In the genomic region with DNA sequence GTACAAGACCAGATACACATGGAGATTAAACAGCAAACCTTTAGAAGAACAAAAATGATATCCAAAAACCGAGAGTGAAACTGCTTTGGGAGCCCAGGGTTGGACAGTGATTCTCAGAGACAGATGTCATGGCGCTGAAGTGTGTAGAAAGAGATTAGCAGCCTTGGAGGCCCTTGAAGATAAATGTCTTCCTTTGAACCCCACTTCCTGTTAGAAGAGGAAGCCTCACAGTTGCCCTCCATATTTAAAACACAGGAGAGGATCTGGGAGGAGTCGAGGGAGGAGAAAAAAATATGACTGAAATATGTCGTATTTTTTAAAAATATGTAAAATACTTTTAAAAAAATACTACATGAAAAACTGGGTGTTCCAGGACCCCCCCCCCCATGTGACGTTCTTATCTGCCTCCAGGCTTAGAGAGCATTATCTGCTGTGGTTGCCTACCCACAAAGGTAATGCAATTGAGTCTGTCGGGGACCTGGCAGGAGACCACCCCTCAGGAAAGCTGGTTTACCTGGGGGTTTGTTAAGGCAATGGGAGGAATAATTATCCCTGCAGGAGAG, we compare ENCODE assay signal across 21 mouse cellular contexts. TPM values are rescaled to one million over a fixed set of nuclear protein-coding genes. Genes with fewer than 3 reads are reported as not detected.
DNase-seq lines count a peak whose midpoint lies in the region; ATAC-seq and TF ChIP-seq lines count a peak whose summit lies in the region.
"Had no signal": no experiment of that assay in that cellular context is flagged by ENCODE, and none has a peak within 500 bp of the region (broad histone marks: within the 10 kb centered on the region; RNA-seq: fewer than 3 reads in every experiment).

No protein-coding gene starts in this region.

- ATAC-seq in forebrain, embryonic 14.5 days = no peak
- ATAC-seq in forebrain, postnatal 0 days = no peak
- ATAC-seq in lung, embryonic 15.5 days (ENCODE audit: borderline replicate concordance, extremely low read depth, low FRiP score, low TSS enrichment) = no peak
- ATAC-seq in megakaryocyte progenitor cell, adult 5-6 weeks (replicated peaks; ENCODE audit: poor library complexity) = peak; percentile 67
- ATAC-seq: forebrain, embryonic 16.5 days; inflammation-experienced regulatory T-cells, adult 6 months had no signal

- H3K4me1 ChIP-seq in forebrain, embryonic 14.5 days (ENCODE audit: control insufficient read depth, insufficient read depth, low read length) = peaks cover 26% of the 10 kb centered on the region
- peaks cover 11% of the 10 kb centered on the region for H3K4me1 ChIP-seq in forebrain, postnatal 0 days (ENCODE audit: insufficient read depth)
- peaks cover 69% of the 10 kb centered on the region for H3K4me1 ChIP-seq in lung, embryonic 15.5 days

- no peaks in the 10 kb centered on the region for H3K36me3 ChIP-seq in forebrain, embryonic 14.5 days (ENCODE audit: control insufficient read depth, insufficient read depth, low read length)
- H3K36me3 ChIP-seq in forebrain, postnatal 0 days (ENCODE audit: insufficient read depth) = no peaks in the 10 kb centered on the region
- no peaks in the 10 kb centered on the region for H3K36me3 ChIP-seq in lung, embryonic 15.5 days
- H3K36me3 ChIP-seq: embryonic facial prominence, embryonic 10.5 days; limb, embryonic 12.5 days; neural tube, embryonic 12.5 days had no signal

- H3K4me2 ChIP-seq in forebrain, embryonic 14.5 days (ENCODE audit: low read length) = no peak overlapping the region
- no peak overlapping the region for H3K4me2 ChIP-seq in forebrain, postnatal 0 days (ENCODE audit: low read depth)
- no peak overlapping the region for H3K4me2 ChIP-seq in lung, embryonic 15.5 days
- H3K4me2 ChIP-seq: heart, embryonic 11.5 days; limb, embryonic 12.5 days; neural tube, embryonic 12.5 days had no signal

- no peaks in the 10 kb centered on the region for H3K27me3 ChIP-seq in forebrain, embryonic 14.5 days (replicated peaks; ENCODE audit: control insufficient read depth, insufficient read depth, low read length)
- H3K27me3 ChIP-seq in forebrain, postnatal 0 days (ENCODE audit: insufficient read depth, low read length) = no peaks in the 10 kb centered on the region
- no peaks in the 10 kb centered on the region for H3K27me3 ChIP-seq in lung, embryonic 15.5 days
- H3K27me3 ChIP-seq: limb, embryonic 12.5 days; neural tube, embryonic 12.5 days had no signal

- DNase-seq in forebrain, embryonic 14.5 days (ENCODE audit: low spot score) = no peak
- no peak for DNase-seq in forebrain, postnatal 0 days
- DNase-seq in lung, postnatal 10 days = no peak
- peak; percentile 79 for DNase-seq in MEL-GATA-1-ER (ENCODE audit: extremely low read depth, low read depth)
- no peak for DNase-seq in layer of hippocampus, postnatal 25 days (ENCODE audit: extremely low spot score in 1 of 2, low spot score in 1 of 2)
- DNase-seq: adrenal gland, postnatal 36 days; cerebellum, adult 18-20 months; cerebellum, postnatal 25 days; heart, postnatal 10 days; kidney, adult 9 months; kidney, postnatal 4 days; layer of hippocampus, adult 9-11 months; thymus, postnatal 25 days had no signal

- no peak overlapping the region for H3K4me3 ChIP-seq in forebrain, embryonic 14.5 days (ENCODE audit: low read depth, low read length)
- H3K4me3 ChIP-seq in forebrain, postnatal 0 days (ENCODE audit: low read depth, low read length) = no peak overlapping the region
- H3K4me3 ChIP-seq in lung, embryonic 15.5 days = no peak overlapping the region
- H3K4me3 ChIP-seq: embryonic facial prominence, embryonic 10.5 days; limb, embryonic 12.5 days; neural tube, embryonic 12.5 days had no signal

- H3K9ac ChIP-seq in forebrain, embryonic 14.5 days (ENCODE audit: low read length) = no peak overlapping the region
- no peak overlapping the region for H3K9ac ChIP-seq in forebrain, postnatal 0 days
- no peak overlapping the region for H3K9ac ChIP-seq in lung, embryonic 15.5 days
- H3K9ac ChIP-seq: limb, embryonic 12.5 days; neural tube, embryonic 12.5 days had no signal

- no peak for TF ChIP-seq CTCF in forebrain, postnatal 0 days (IDR thresholded peaks at IDR 0.05; ENCODE audit: low read depth)

- 0 out of 2 replicates have a peak overlapping the region, but pooled peaks have one; percentile 5 for H3K27ac ChIP-seq in forebrain, embryonic 14.5 days (ENCODE audit: low read depth, low read length)
- no peak overlapping the region for H3K27ac ChIP-seq in forebrain, postnatal 0 days (ENCODE audit: low read depth, low read length)
- peak overlapping the region; percentile 31 for H3K27ac ChIP-seq in lung, embryonic 15.5 days
- H3K27ac ChIP-seq: embryonic facial prominence, embryonic 10.5 days; limb, embryonic 12.5 days; neural tube, embryonic 12.5 days had no signal

- no peaks in the 10 kb centered on the region for H3K9me3 ChIP-seq in forebrain, embryonic 14.5 days (replicated peaks; ENCODE audit: control insufficient read depth, low read length)
- no peaks in the 10 kb centered on the region for H3K9me3 ChIP-seq in forebrain, postnatal 0 days (ENCODE audit: low read length)
- no peaks in the 10 kb centered on the region for H3K9me3 ChIP-seq in lung, embryonic 15.5 days
- H3K9me3 ChIP-seq: embryonic facial prominence, embryonic 10.5 days; limb, embryonic 12.5 days; neural tube, embryonic 12.5 days had no signal

- WGBS in forebrain, embryonic 14.5 days = 71% methylated on average over 6 of the region's 6 CpGs
- 72% methylated on average over 6 of the region's 6 CpGs for WGBS in forebrain, postnatal 0 days
- WGBS in lung, embryonic 15.5 days = 54% methylated on average over 6 of the region's 6 CpGs

RNA-seq across cellular contexts. Expression of a gene that starts 34.6 kb away (rescaled TPM):
- polyA plus RNA-seq in forebrain, embryonic 14.5 days (2014; fragmentation: Nextera tagmentation; extraction: Ambion mirVana) = 9.3 and 10.7 TPM in 2 replicates
- total RNA-seq in forebrain, postnatal 0 days (2014; rRNA removed) = 14.9 and 18.7 TPM in 2 replicates
- 7.2 and 8.9 TPM in 2 replicates for polyA plus RNA-seq in forebrain, postnatal 0 days (2015; fragmentation: Nextera tagmentation; extraction: Ambion mirVana)
- polyA plus RNA-seq in lung, embryonic 15.5 days (2015; fragmentation: Nextera tagmentation; extraction: Ambion mirVana) = 33.6 and 37.0 TPM in 2 replicates
- total RNA-seq in megakaryocyte progenitor cell, adult 5-6 weeks (2015) = 0.07 and 0.25 TPM in 2 replicates
- total RNA-seq in megakaryocyte progenitor cell, adult 5-6 weeks (2017) = 0.04 and 0.34 TPM in 2 replicates
- 10 to 100 TPM; 14.0 to 17.2 TPM for total RNA-seq in layer of hippocampus, postnatal 25 days (2021)

Comparison
In these comparisons a context has a peak if more than half of its experiments do, and no peak if none do; other contexts are left out.
1. RNA of a gene that starts 34.6 kb away (total RNA-seq): 14.9 to 18.7 TPM in forebrain, postnatal 0 days and 14.0 to 17.2 TPM in layer of hippocampus, postnatal 25 days; 0.04 to 0.34 TPM in megakaryocyte progenitor cell, adult 5-6 weeks; every median in the first group is over 10 times any median in the second.